9 mouse cellular contexts compared by ENCODE assay signal in genomic region chr14:33913727-33914126, GRCm38 (mm10). TPM values are rescaled to one million over a fixed set of nuclear protein-coding genes. Genes with fewer than 3 reads are reported as not detected.
A peak's percentile ranks its signal among the peaks of the same experiment; 100 is the strongest.
DNase-seq lines count a peak whose midpoint lies in the region.
"Had no signal": no experiment of that assay in that cellular context is flagged by ENCODE, and none has a peak within 500 bp of the region (broad histone marks: within the 10 kb centered on the region; RNA-seq: fewer than 3 reads in every experiment).

No protein-coding gene starts in this region.

- DNase-seq in embryo, embryonic 10 days (ENCODE audit: low spot score), result peak; percentile 76
- no peak for DNase-seq in embryo, embryonic 9.5 days (ENCODE audit: extremely low spot score)
- DNase-seq in right cerebral cortex, adult 18-20 months, result peak; percentile 43
- DNase-seq in right cerebral cortex, postnatal 36 days (ENCODE audit: low spot score in 2 of 2), result no peak
- peak; percentile 42 for DNase-seq in gastrocnemius, postnatal 25 days
- DNase-seq in kidney, postnatal 36 days, result peak; percentile 76 to 89
- peak; percentile 59 for DNase-seq in retina, postnatal 1 day
- no peak for DNase-seq in spleen, postnatal 4 days (ENCODE audit: low spot score in 2 of 2)

RNA-seq across cellular contexts. Expression of gene Gdf10, which starts 9.7 kb away (rescaled TPM):
- total RNA-seq in gastrocnemius, postnatal 25 days (2021), result 1 to 10 TPM; 2.0 to 3.9 TPM

RNA-seq across cellular contexts. Expression of gene Gdf2, which starts 27.1 kb away (rescaled TPM):
- not detected for total RNA-seq in gastrocnemius, postnatal 25 days (2021)
- total RNA-seq: left cerebral cortex, postnatal 14 days had no signal

RNA-seq across cellular contexts. Expression of gene Rbp3, which starts 40.1 kb away (rescaled TPM):
- total RNA-seq in gastrocnemius, postnatal 25 days (2021), result not detected
- total RNA-seq: left cerebral cortex, postnatal 14 days had no signal

Comparison
In these comparisons a context has a peak if more than half of its experiments do, and no peak if none do; other contexts are left out.
1. DNase-seq: peak in embryo, embryonic 10 days (single experiment), right cerebral cortex, adult 18-20 months (single experiment), gastrocnemius, postnatal 25 days (single experiment), kidney, postnatal 36 days (2 of 2) and retina, postnatal 1 day (single experiment); none in embryo, embryonic 9.5 days (single experiment), right cerebral cortex, postnatal 36 days (0 of 2) and spleen, postnatal 4 days (0 of 2).